ENCODE assay signal across 22 mouse cellular contexts in the genomic region with DNA sequence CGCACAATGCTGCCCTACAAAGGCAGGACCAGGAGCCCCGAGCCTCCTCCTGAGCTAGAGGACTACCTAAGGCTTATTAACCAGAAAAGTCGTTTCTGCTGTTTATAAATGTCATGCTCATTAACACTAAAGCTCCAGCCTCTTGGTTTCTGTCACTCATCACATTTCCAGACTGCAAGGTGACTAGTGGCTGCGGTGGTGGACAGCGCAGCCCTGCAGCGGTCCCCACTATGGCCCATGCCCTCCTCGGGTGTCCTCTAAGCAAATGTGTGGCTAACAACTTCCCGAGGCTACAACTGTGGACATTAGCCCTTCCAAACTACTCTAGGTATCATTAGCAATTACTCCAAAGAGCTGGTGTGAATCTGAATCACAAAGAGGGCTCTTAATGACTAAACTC. TPM values are rescaled to one million over a fixed set of nuclear protein-coding genes. Genes with fewer than 3 reads are reported as not detected.
A peak's percentile ranks its signal among the peaks of the same experiment; 100 is the strongest.
DNase-seq lines count a peak whose midpoint lies in the region; ATAC-seq lines count a peak whose summit lies in the region.
"Had no signal": no experiment of that assay in that cellular context is flagged by ENCODE, and none has a peak within 500 bp of the region (broad histone marks: within the 10 kb centered on the region; RNA-seq: fewer than 3 reads in every experiment).

No protein-coding gene starts in this region.

- H3K27ac ChIP-seq in heart, embryonic 12.5 days (ENCODE audit: poor library complexity, severe bottlenecking): 0 out of 2 replicates have a peak overlapping the region, but pooled peaks have one; percentile 30
- H3K27ac ChIP-seq: embryonic facial prominence, embryonic 10.5 days; forebrain, embryonic 13.5 days; hindbrain, embryonic 12.5 days had no signal

- H3K4me2 ChIP-seq in heart, embryonic 12.5 days: no peak overlapping the region
- H3K4me2 ChIP-seq: forebrain, embryonic 13.5 days; hindbrain, embryonic 12.5 days had no signal

- no peaks in the 10 kb centered on the region for H3K36me3 ChIP-seq in heart, embryonic 12.5 days
- H3K36me3 ChIP-seq in megakaryocyte, embryonic 14.5 days (replicated peaks; ENCODE audit: low read length): peaks cover 95% of the 10 kb centered on the region
- H3K36me3 ChIP-seq: hindbrain, embryonic 12.5 days had no signal

- peaks cover 77% of the 10 kb centered on the region for H3K4me1 ChIP-seq in heart, embryonic 12.5 days (replicated peaks)
- H3K4me1 ChIP-seq in megakaryocyte, embryonic 14.5 days: peaks cover 97% of the 10 kb centered on the region

- H3K9me3 ChIP-seq in heart, embryonic 12.5 days (replicated peaks): no peaks in the 10 kb centered on the region
- H3K9me3 ChIP-seq in megakaryocyte, embryonic 14.5 days: no peaks in the 10 kb centered on the region
- H3K9me3 ChIP-seq: embryonic facial prominence, embryonic 10.5 days; forebrain, embryonic 13.5 days; G1E; hindbrain, embryonic 12.5 days had no signal

- DNase-seq in heart, adult 11 months: peak; percentile 76
- no peak for DNase-seq in heart, adult 8-10 months (ENCODE audit: low spot score)
- no peak for DNase-seq in heart, postnatal 36 days
- DNase-seq in B cell, adult 2 months: no peak
- DNase-seq: adrenal gland, adult 8-10 months; adrenal gland, postnatal 36 days; cerebellum, adult 2 months; cerebellum, postnatal 10 days; forebrain, postnatal 0 days; gastrocnemius, postnatal 14 days; kidney, adult 9 months; kidney, postnatal 10 days had no signal

- WGBS in heart, embryonic 12.5 days: 47% methylated on average over 8 of the region's 8 CpGs

- no peak overlapping the region for H3K9ac ChIP-seq in heart, embryonic 12.5 days
- H3K9ac ChIP-seq: forebrain, embryonic 13.5 days; forebrain, postnatal 0 days; hindbrain, embryonic 12.5 days had no signal

- no peak overlapping the region for H3K4me3 ChIP-seq in heart, embryonic 12.5 days
- peak overlapping the region; percentile 9 for H3K4me3 ChIP-seq in megakaryocyte, embryonic 14.5 days (replicated peaks)
- H3K4me3 ChIP-seq: embryonic facial prominence, embryonic 10.5 days; forebrain, embryonic 13.5 days; hindbrain, embryonic 12.5 days had no signal

- intact Hi-C loops in heart, postnatal 36 days (cut with DNase I): no loop called here

- no peaks in the 10 kb centered on the region for H3K27me3 ChIP-seq in heart, embryonic 12.5 days (replicated peaks)
- no peaks in the 10 kb centered on the region for H3K27me3 ChIP-seq in megakaryocyte, embryonic 14.5 days (replicated peaks)
- H3K27me3 ChIP-seq: forebrain, embryonic 13.5 days; hindbrain, embryonic 12.5 days had no signal

- no peak for ATAC-seq in heart, embryonic 12.5 days (ENCODE audit: insufficient number of reproducible peaks, low FRiP score)
- no peak for ATAC-seq in megakaryocyte, adult 5-6 weeks (ENCODE audit: poor library complexity, severe bottlenecking)
- ATAC-seq: forebrain, embryonic 13.5 days; forebrain, postnatal 0 days; hindbrain, embryonic 16.5 days; inflammation-experienced regulatory T-cells, adult 6 months; intestine, postnatal 0 days had no signal

RNA-seq across cellular contexts. Expression of gene Nfe2l2, which starts 13.1 kb away (rescaled TPM):
- total RNA-seq in heart, adult 8-10 months (2022): 10 to 100 TPM; 57.9 to 75.1 (median 64.5) TPM
- 47.9 and 48.8 TPM in 2 replicates for polyA plus RNA-seq in heart, embryonic 12.5 days (2016; fragmentation: Nextera tagmentation; extraction: Ambion mirVana)
- total RNA-seq in heart, postnatal 36 days (2021): 10 to 100 TPM; 66.7 to 70.2 TPM
- 11.9 and 34.2 TPM in 2 replicates for polyA plus RNA-seq in megakaryocyte, embryonic 14.5 days (2012; ENCODE audit: insufficient read depth, low replicate concordance)
- 148 TPM in 2 replicates for total RNA-seq in megakaryocyte, adult 5-6 weeks (2015)
- 81.2 and 94.4 TPM in 2 replicates for total RNA-seq in megakaryocyte, adult 5-6 weeks (2017)

RNA-seq across cellular contexts. Expression of gene Hnrnpa3, which starts 32.3 kb away (rescaled TPM):
- 100 to 1,000 TPM; 132 to 185 (median 159) TPM for total RNA-seq in heart, adult 8-10 months (2022)
- polyA plus RNA-seq in heart, embryonic 12.5 days (2016; fragmentation: Nextera tagmentation; extraction: Ambion mirVana): 221 and 233 TPM in 2 replicates
- 100 to 1,000 TPM; 137 to 165 TPM for total RNA-seq in heart, postnatal 36 days (2021)
- polyA plus RNA-seq in megakaryocyte, embryonic 14.5 days (2012; ENCODE audit: insufficient read depth, low replicate concordance): 28.2 and 136 TPM in 2 replicates
- 596 and 620 TPM in 2 replicates for total RNA-seq in megakaryocyte, adult 5-6 weeks (2015)
- total RNA-seq in megakaryocyte, adult 5-6 weeks (2017): 223 and 241 TPM in 2 replicates
